Mouse (Mus musculus): Measurements from ENCODE around the gene Lhx4.

DNA sequence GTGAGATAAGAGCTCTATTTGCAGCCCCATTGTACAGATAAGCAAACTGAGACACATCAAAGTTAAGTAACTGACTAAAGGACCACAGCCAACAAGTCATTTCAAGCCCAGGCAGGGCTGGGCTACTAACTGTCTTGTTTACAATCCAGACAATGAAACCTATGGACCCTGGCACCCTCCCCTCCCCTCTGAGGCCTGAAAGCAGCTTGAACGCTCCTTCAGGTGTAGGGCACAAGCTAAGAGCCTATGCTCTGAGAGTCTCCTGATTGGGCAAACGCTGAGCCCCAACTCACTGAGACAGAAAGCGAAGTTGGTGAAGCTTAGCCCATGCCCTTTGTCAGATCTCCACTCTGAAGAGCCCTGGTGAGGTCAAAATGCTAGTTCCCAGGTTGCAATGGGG lies 27.2 kb downstream of the Lhx4 start:
- TF ChIP-seq CTCF (IDR thresholded peaks at IDR 0.05; ENCODE audit: low read depth, low read length): no peak
- no peak for TF ChIP-seq POLR2A (IDR thresholded peaks at IDR 0.05; ENCODE audit: borderline replicate concordance, low read depth, low read length)

Data from bone marrow macrophage, adult 2 months (primary cell).